Mouse (Mus musculus) intestine, postnatal 0 days (tissue): ENCODE measurements at regions not wholly inside any gene's neighbourhood (a gene's known extent, or its start where the extent isn't known, plus 50 kb on each side); places are given as distances from the start of the nearest gene placed in this dataset.
A peak's percentile ranks its signal among the peaks of the same experiment; 100 is the strongest.

ENCODE experiments used
- ATAC-seq: fragments of 200-750 bp; cut with Nextera tagmentation; 2 replicates; pipeline ENCODE4 v1.8.0; 2017; ENCODE audit warnings: mild to moderate bottlenecking, moderate TSS enrichment, moderate library complexity
- H3K27ac ChIP-seq: fragments of 300-500 bp; sonication (generic); 2 replicates; pipeline ENCODE4 v1.5.1; 2014; ENCODE audit warnings: mild to moderate bottlenecking, low read depth, low read length, moderate library complexity
- H3K27me3 ChIP-seq: fragments of 300-500 bp; sonication (generic); replicated peaks from 2 replicates; pipeline ENCODE4 v1.6.1; 2014; ENCODE audit warnings: low read length, mixed read lengths; ENCODE audit not compliant: control insufficient read depth, insufficient read depth
- H3K36me3 ChIP-seq: fragments of 300-500 bp; sonication (generic); 2 replicates; pipeline ENCODE4 v1.6.1; 2014; ENCODE audit warnings: mild to moderate bottlenecking, moderate library complexity; ENCODE audit not compliant: control insufficient read depth, insufficient read depth
- H3K4me1 ChIP-seq: fragments of 300-500 bp; sonication (generic); replicated peaks from 2 replicates; pipeline ENCODE4 v1.6.1; 2014; ENCODE audit warnings: antibody characterized with exemption, low read length, mixed read lengths; ENCODE audit not compliant: control insufficient read depth, insufficient read depth
- H3K4me2 ChIP-seq: fragments of 300-500 bp; sonication (generic); replicated peaks from 2 replicates; pipeline ENCODE4 v1.6.1; 2014; ENCODE audit warnings: low read depth, mild to moderate bottlenecking, moderate library complexity
- H3K4me3 ChIP-seq: fragments of 300-500 bp; sonication (generic); 2 replicates; pipeline ENCODE4 v1.5.1; 2014; ENCODE audit warnings: low read depth, low read length
- H3K9ac ChIP-seq: fragments of 300-500 bp; sonication (generic); 2 replicates; pipeline ENCODE4 v1.6.1; 2014; ENCODE audit warnings: mild to moderate bottlenecking, low read depth, low read length
- H3K9me3 ChIP-seq: fragments of 300-500 bp; sonication (generic); 2 replicates; pipeline ENCODE4 v1.6.1; 2016; ENCODE audit warnings: mixed run types; ENCODE audit not compliant: control insufficient read depth
- CTCF ChIP-seq: sonication (generic); IDR thresholded peaks from 2 replicates; pipeline ENCODE4 v1.5.1; 2016; ENCODE audit warnings: low read depth, mild to moderate bottlenecking, control low read depth, antibody characterized with exemption, moderate library complexity
- whole genome bisulfite sequencing: fragments of 180-500 bp; shearing (Covaris S2); extraction: QIAGEN DNeasy Blood & Tissue Kit; methylation state at CpG from one replicate; pipeline ENCODE4 v1.1.7; 2014; 5-methylcytosine and 5-hydroxymethylcytosine counted together

- no peak overlapping the region for H3K4me3 ChIP-seq
- H3K27me3 ChIP-seq: no peaks in the 10 kb centered on the region
- WGBS: 54% methylated on average over 14 of the region's 14 CpGs
- H3K36me3 ChIP-seq: no peaks in the 10 kb centered on the region
- no peak overlapping the region for H3K4me2 ChIP-seq
- no peak for TF ChIP-seq CTCF
- no peaks in the 10 kb centered on the region for H3K9me3 ChIP-seq
- ATAC-seq: no peak
- no peak overlapping the region for H3K9ac ChIP-seq
- no peaks in the 10 kb centered on the region for H3K4me1 ChIP-seq
- H3K27ac ChIP-seq: no peak overlapping the region
Measured at GRCm38 (mm10) chr7:67854080-67855022, 94.8 kb upstream of the Synm start.

- WGBS: 97% methylated on average over 3 of the region's 3 CpGs
- Histone ChIP-seq H3K4me3 (no peak overlapping the region), H3K4me1 (no peaks in the 10 kb centered on the region), H3K9me3 (no peaks in the 10 kb centered on the region), H3K36me3 (no peaks in the 10 kb centered on the region), H3K27ac (no peak overlapping the region), H3K27me3 (no peaks in the 10 kb centered on the region), H3K4me2 (no peak overlapping the region), H3K9ac (no peak overlapping the region)
- TF ChIP-seq CTCF: no peak
- no peak for ATAC-seq
Measured at GRCm38 (mm10) chr7:67852859-67853258, 93.3 kb upstream of the Synm start.

- ATAC-seq: 0 out of 2 replicates have a peak, but pooled peaks have one; percentile 10
- no peaks in the 10 kb centered on the region for H3K4me1 ChIP-seq
- no peak overlapping the region; the same call in 1 of the 2 replicates for H3K27ac ChIP-seq
- no peaks in the 10 kb centered on the region for H3K36me3 ChIP-seq
- H3K27me3 ChIP-seq: no peaks in the 10 kb centered on the region
- H3K9me3 ChIP-seq: no peaks in the 10 kb centered on the region
- WGBS: 11% methylated on average over 7 of the region's 7 CpGs
- no peak for TF ChIP-seq CTCF
- H3K9ac ChIP-seq: 0 out of 2 replicates have a peak overlapping the region, but pooled peaks have one; percentile 13
- peak overlapping the region; percentile 35 for H3K4me3 ChIP-seq
- peak overlapping the region; percentile 60 for H3K4me2 ChIP-seq
Measured at GRCm38 (mm10) chr7:67849509-67849862, 89.9 kb upstream of the Synm start.

GRCm38 (mm10) chr7:67848589-67849508 is 89.3 kb upstream of the Synm start:
- H3K27ac ChIP-seq: no peak overlapping the region; the same call in 1 of the 2 replicates
- no peaks in the 10 kb centered on the region for H3K36me3 ChIP-seq
- peak; percentile 61 for ATAC-seq
- 6% methylated on average over 34 of the region's 35 CpGs for WGBS
- 0 out of 2 replicates have a peak overlapping the region, but pooled peaks have one; percentile 13 for H3K9ac ChIP-seq
- TF ChIP-seq CTCF: no peak
- H3K4me3 ChIP-seq: peak overlapping the region; percentile 35
- no peaks in the 10 kb centered on the region for H3K27me3 ChIP-seq
- H3K4me1 ChIP-seq: no peaks in the 10 kb centered on the region
- peak overlapping the region; percentile 60 for H3K4me2 ChIP-seq
- no peaks in the 10 kb centered on the region for H3K9me3 ChIP-seq

GRCm38 (mm10) chr7:67846796-67847195 is 87.3 kb upstream of the Synm start:
- H3K36me3 ChIP-seq: no peaks in the 10 kb centered on the region
- ATAC-seq: no peak
- H3K9me3 ChIP-seq: no peaks in the 10 kb centered on the region
- H3K9ac ChIP-seq: no peak overlapping the region
- 18% methylated on average over 8 of the region's 8 CpGs for WGBS
- H3K4me3 ChIP-seq: no peak overlapping the region
- H3K27ac ChIP-seq: no peak overlapping the region
- H3K4me2 ChIP-seq: no peak overlapping the region
- H3K4me1 ChIP-seq: no peaks in the 10 kb centered on the region
- no peak for TF ChIP-seq CTCF
- no peaks in the 10 kb centered on the region for H3K27me3 ChIP-seq

- no peak for ATAC-seq
- no peaks in the 10 kb centered on the region for H3K4me1 ChIP-seq
- H3K4me2 ChIP-seq: no peak overlapping the region
- no peak overlapping the region for H3K9ac ChIP-seq
- no peaks in the 10 kb centered on the region for H3K9me3 ChIP-seq
- 79% methylated on average over 5 of the region's 5 CpGs for whole genome bisulfite sequencing
- H3K4me3 ChIP-seq: no peak overlapping the region
- H3K27ac ChIP-seq: no peak overlapping the region
- H3K27me3 ChIP-seq: no peaks in the 10 kb centered on the region
- no peak for TF ChIP-seq CTCF
- H3K36me3 ChIP-seq: no peaks in the 10 kb centered on the region
Measured at GRCm38 (mm10) chr7:67836984-67837383, 77.4 kb upstream of the Synm start.
